Mouse (Mus musculus): ENCODE measurements at regions not wholly inside any gene's neighbourhood (a gene's known extent, or its start where the extent isn't known, plus 50 kb on each side); places are given as distances from the start of the nearest gene placed in this dataset.

GRCm38 (mm10) chr14:66479181-66479580, 470.2 kb upstream of the Gulo start:
- Histone ChIP-seq H3K4me2 (replicated peaks; ENCODE audit: low read depth) (no peak overlapping the region), H3K36me3 (ENCODE audit: control insufficient read depth, insufficient read depth, low read length) (no peaks in the 10 kb centered on the region), H3K27me3 (ENCODE audit: control insufficient read depth, insufficient read depth, low read length) (no peaks in the 10 kb centered on the region), H3K4me1 (replicated peaks; ENCODE audit: control insufficient read depth, insufficient read depth) (no peaks in the 10 kb centered on the region), H3K9me3 (ENCODE audit: control insufficient read depth, low read length) (no peaks in the 10 kb centered on the region), H3K4me3 (ENCODE audit: low read depth, low read length) (no peak overlapping the region), H3K27ac (replicated peaks) (no peak overlapping the region), H3K9ac (ENCODE audit: low read length) (no peak overlapping the region)
- ATAC-seq (ENCODE audit: low FRiP score, low TSS enrichment) (no peak), DNase-seq (ENCODE audit: low spot score) (no peak)
- TF ChIP-seq EP300 (optimal IDR thresholded peaks at IDR 0.05): no peak
- WGBS: 53% methylated on average over 4 of the region's 4 CpGs

DNA sequence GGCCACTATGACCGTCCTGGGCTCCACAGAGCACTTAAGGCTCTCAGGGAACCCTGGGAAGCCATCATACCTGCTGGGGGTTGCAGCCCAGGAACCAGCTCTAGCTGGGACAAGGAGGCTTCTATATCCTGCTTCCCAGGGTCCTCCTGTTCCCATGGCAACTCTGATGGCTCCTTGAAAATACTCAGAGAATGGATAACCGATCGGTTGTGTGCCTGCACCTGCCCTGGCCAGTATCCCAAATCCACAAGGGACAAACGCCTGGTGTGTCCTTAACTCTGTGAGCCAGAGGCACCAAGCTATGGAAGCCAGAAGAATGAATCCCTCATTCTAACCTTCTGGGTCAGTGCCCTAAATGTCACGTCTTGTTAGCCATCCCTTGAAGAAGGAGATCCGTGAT, 469.6 kb upstream of the Gulo start:
- Histone ChIP-seq H3K4me1 (replicated peaks; ENCODE audit: control insufficient read depth, insufficient read depth) (no peaks in the 10 kb centered on the region), H3K9me3 (ENCODE audit: control insufficient read depth, low read length) (no peaks in the 10 kb centered on the region), H3K27ac (replicated peaks) (no peak overlapping the region), H3K4me2 (replicated peaks; ENCODE audit: low read depth) (no peak overlapping the region), H3K27me3 (ENCODE audit: control insufficient read depth, insufficient read depth, low read length) (no peaks in the 10 kb centered on the region), H3K4me3 (ENCODE audit: low read depth, low read length) (no peak overlapping the region), H3K9ac (ENCODE audit: low read length) (no peak overlapping the region), H3K36me3 (ENCODE audit: control insufficient read depth, insufficient read depth, low read length) (no peaks in the 10 kb centered on the region)
- no peak for DNase-seq (ENCODE audit: low spot score)
- WGBS: 47% methylated on average over 6 of the region's 6 CpGs
- no peak for ATAC-seq (ENCODE audit: low FRiP score, low TSS enrichment)
- no peak for TF ChIP-seq EP300 (optimal IDR thresholded peaks at IDR 0.05)
- TF ChIP-seq CTCF (IDR thresholded peaks at IDR 0.05; ENCODE audit: low read depth): no peak

- H3K4me1 ChIP-seq (replicated peaks; ENCODE audit: control insufficient read depth, insufficient read depth): no peaks in the 10 kb centered on the region
- no peaks in the 10 kb centered on the region for H3K27me3 ChIP-seq (ENCODE audit: control insufficient read depth, insufficient read depth, low read length)
- no peak overlapping the region for H3K27ac ChIP-seq (replicated peaks)
- no peaks in the 10 kb centered on the region for H3K36me3 ChIP-seq (ENCODE audit: control insufficient read depth, insufficient read depth, low read length)
- no peak overlapping the region for H3K9ac ChIP-seq (ENCODE audit: low read length)
- WGBS: 64% methylated on average over 1 of the region's 1 CpGs
- H3K4me3 ChIP-seq (ENCODE audit: low read depth, low read length): no peak overlapping the region
- no peak for ATAC-seq (ENCODE audit: low FRiP score, low TSS enrichment)
- DNase-seq (ENCODE audit: low spot score): no peak
- no peaks in the 10 kb centered on the region for H3K9me3 ChIP-seq (ENCODE audit: control insufficient read depth, low read length)
- no peak overlapping the region for H3K4me2 ChIP-seq (replicated peaks; ENCODE audit: low read depth)
- TF ChIP-seq CTCF (IDR thresholded peaks at IDR 0.05; ENCODE audit: low read depth): peak; percentile 59
- TF ChIP-seq EP300 (optimal IDR thresholded peaks at IDR 0.05): no peak
Observed at GRCm38 (mm10) chr14:66475026-66475425, 466.0 kb upstream of the Gulo start.

DNA sequence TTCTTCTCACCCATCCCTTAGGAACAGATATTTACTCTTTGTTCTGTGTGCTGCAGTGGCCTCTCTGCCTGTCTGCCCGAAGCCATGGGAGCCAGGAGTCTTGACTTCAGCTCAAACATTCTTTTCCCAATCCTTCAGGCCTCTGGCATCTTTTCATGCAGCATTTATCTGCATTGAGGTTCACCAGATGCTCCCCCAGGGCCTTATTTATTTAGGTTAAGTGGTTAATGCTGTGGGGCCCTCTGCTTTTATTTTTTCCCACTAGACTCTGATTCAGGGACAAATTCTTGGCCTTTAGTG, 464.2 kb upstream of the Gulo start:
- Histone ChIP-seq H3K36me3 (ENCODE audit: control insufficient read depth, insufficient read depth, low read length) (no peaks in the 10 kb centered on the region), H3K4me3 (ENCODE audit: low read depth, low read length) (no peak overlapping the region), H3K4me1 (replicated peaks; ENCODE audit: control insufficient read depth, insufficient read depth) (no peaks in the 10 kb centered on the region), H3K9ac (ENCODE audit: low read length) (no peak overlapping the region), H3K27ac (replicated peaks) (no peak overlapping the region), H3K27me3 (ENCODE audit: control insufficient read depth, insufficient read depth, low read length) (no peaks in the 10 kb centered on the region), H3K9me3 (ENCODE audit: control insufficient read depth, low read length) (no peaks in the 10 kb centered on the region), H3K4me2 (replicated peaks; ENCODE audit: low read depth) (no peak overlapping the region)
- TF ChIP-seq CTCF (IDR thresholded peaks at IDR 0.05; ENCODE audit: low read depth) (no peak), EP300 (optimal IDR thresholded peaks at IDR 0.05) (no peak)
- ATAC-seq (ENCODE audit: low FRiP score, low TSS enrichment): 0 out of 2 replicates have a peak, but pooled peaks have one; percentile 54
- DNase-seq (ENCODE audit: low spot score): no peak
- 16% methylated on average over 1 of the region's 1 CpGs for WGBS

DNA sequence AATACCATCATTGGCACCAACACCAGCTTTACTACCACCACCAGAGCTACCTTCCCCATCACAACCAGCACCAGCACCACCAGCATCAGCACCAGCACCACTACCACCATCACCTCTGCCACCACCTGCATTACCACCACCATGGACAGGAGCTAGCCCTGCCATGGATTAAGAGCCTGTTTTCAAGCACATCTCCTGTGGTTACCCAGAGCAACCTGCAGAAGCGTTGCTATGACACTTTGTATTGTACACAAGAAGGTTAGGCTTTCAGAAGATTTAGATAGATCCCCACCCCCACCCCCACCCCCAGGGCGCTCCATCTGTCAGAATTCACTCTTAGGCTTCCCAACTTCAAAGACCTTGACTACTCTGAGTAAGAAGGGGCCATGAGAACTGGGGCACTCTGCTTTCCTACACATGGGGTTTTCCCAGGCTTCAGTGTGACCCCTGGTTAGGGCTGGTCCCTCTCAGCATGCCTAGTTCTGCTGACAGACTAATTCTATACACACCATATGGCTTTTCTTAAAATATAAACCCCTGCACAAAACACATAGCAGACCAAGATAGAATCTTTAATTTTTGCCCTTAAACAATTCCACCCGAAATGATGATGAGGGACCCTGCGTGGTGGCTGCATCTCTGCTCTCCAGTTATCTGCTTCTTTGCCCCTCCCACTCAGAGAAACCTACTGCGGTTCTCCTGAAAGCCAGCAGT, 463.7 kb upstream of the Gulo start:
- no peak for TF ChIP-seq CTCF (IDR thresholded peaks at IDR 0.05; ENCODE audit: low read depth)
- TF ChIP-seq EP300 (optimal IDR thresholded peaks at IDR 0.05): no peak
- no peak overlapping the region for H3K27ac ChIP-seq (replicated peaks)
- WGBS: 33% methylated on average over 5 of the region's 5 CpGs

GRCm38 (mm10) chr14:66462081-66462480, 453.1 kb upstream of the Gulo start:
- DNase-seq (ENCODE audit: low spot score) (no peak), ATAC-seq (ENCODE audit: low FRiP score, low TSS enrichment) (no peak)
- no peak for TF ChIP-seq EP300 (optimal IDR thresholded peaks at IDR 0.05)
- no peak for TF ChIP-seq CTCF (IDR thresholded peaks at IDR 0.05; ENCODE audit: low read depth)
- no peak overlapping the region for H3K4me3 ChIP-seq (ENCODE audit: low read depth, low read length)
- no peak overlapping the region for H3K27ac ChIP-seq (replicated peaks)
- H3K9me3 ChIP-seq (ENCODE audit: control insufficient read depth, low read length): no peaks in the 10 kb centered on the region
- 75% methylated on average over 5 of the region's 5 CpGs for WGBS
- H3K36me3 ChIP-seq (ENCODE audit: control insufficient read depth, insufficient read depth, low read length): no peaks in the 10 kb centered on the region
- H3K4me1 ChIP-seq (replicated peaks; ENCODE audit: control insufficient read depth, insufficient read depth): no peaks in the 10 kb centered on the region
- H3K4me2 ChIP-seq (replicated peaks; ENCODE audit: low read depth): no peak overlapping the region
- no peaks in the 10 kb centered on the region for H3K27me3 ChIP-seq (ENCODE audit: control insufficient read depth, insufficient read depth, low read length)
- H3K9ac ChIP-seq (ENCODE audit: low read length): no peak overlapping the region

More for the DNA sequence above, 463.7 kb upstream of the Gulo start:
- H3K9me3 ChIP-seq (ENCODE audit: control insufficient read depth, low read length): no peaks in the 10 kb centered on the region
- H3K27me3 ChIP-seq (ENCODE audit: control insufficient read depth, insufficient read depth, low read length): no peaks in the 10 kb centered on the region
- no peaks in the 10 kb centered on the region for H3K4me1 ChIP-seq (replicated peaks; ENCODE audit: control insufficient read depth, insufficient read depth)
- no peak overlapping the region for H3K9ac ChIP-seq (ENCODE audit: low read length)
- H3K4me3 ChIP-seq (ENCODE audit: low read depth, low read length): no peak overlapping the region
- no peak for ATAC-seq (ENCODE audit: low FRiP score, low TSS enrichment)
- DNase-seq (ENCODE audit: low spot score): no peak
- H3K36me3 ChIP-seq (ENCODE audit: control insufficient read depth, insufficient read depth, low read length): no peaks in the 10 kb centered on the region
- H3K4me2 ChIP-seq (replicated peaks; ENCODE audit: low read depth): no peak overlapping the region
